Mouse (Mus musculus): ENCODE results near the gene Tmem150c. TPM values are rescaled to one million over a fixed set of nuclear protein-coding genes. Genes with fewer than 3 reads are reported as not detected.

The Tmem150c gene
- not detected in 2 replicates for polyA plus RNA-seq (2012)

- TF ChIP-seq TAL1 (IDR thresholded peaks at IDR 0.05; ENCODE audit: low read length), result no peak
- no peaks in the 10 kb centered on the region for H3K9me3 ChIP-seq (ENCODE audit: control insufficient read depth, low read length)
- H3K4me3 ChIP-seq (replicated peaks), result peak within 1 kb of the TSS; percentile 47
- peaks cover 50% of the 10 kb centered on the region for H3K27me3 ChIP-seq (ENCODE audit: control insufficient read depth)
- H3K4me1 ChIP-seq (ENCODE audit: control insufficient read depth), result no peaks in the 10 kb centered on the region
- H3K36me3 ChIP-seq (ENCODE audit: control insufficient read depth), result no peaks in the 10 kb centered on the region
Observed at GRCm38 (mm10) chr5:100159638-100159973, at the start of gene Tmem150c. Gene Tmem150c, minus strand, starts transcription at chr5:100159808.

GRCm38 (mm10) chr5:100209093-100209492, 49.5 kb upstream of the Tmem150c start:
- Histone ChIP-seq H3K4me3 (replicated peaks) (no peak overlapping the region), H3K36me3 (ENCODE audit: control insufficient read depth) (no peaks in the 10 kb centered on the region), H3K4me1 (ENCODE audit: control insufficient read depth) (no peaks in the 10 kb centered on the region; the same call in 1 of the 2 replicates), H3K9me3 (ENCODE audit: control insufficient read depth, low read length) (no peaks in the 10 kb centered on the region), H3K27me3 (ENCODE audit: control insufficient read depth) (no peaks in the 10 kb centered on the region)
- TF ChIP-seq GATA1 (IDR thresholded peaks at IDR 0.05; ENCODE audit: low read length) (no peak), TAL1 (IDR thresholded peaks at IDR 0.05; ENCODE audit: low read length) (no peak)

- Histone ChIP-seq H3K27me3 (ENCODE audit: control insufficient read depth) (no peaks in the 10 kb centered on the region), H3K9me3 (ENCODE audit: control insufficient read depth, low read length) (no peaks in the 10 kb centered on the region), H3K36me3 (ENCODE audit: control insufficient read depth) (no peaks in the 10 kb centered on the region), H3K4me3 (replicated peaks) (no peak overlapping the region), H3K4me1 (ENCODE audit: control insufficient read depth) (no peaks in the 10 kb centered on the region)
- TF ChIP-seq GATA1 (IDR thresholded peaks at IDR 0.05; ENCODE audit: low read length), result no peak
- no peak for TF ChIP-seq TAL1 (IDR thresholded peaks at IDR 0.05; ENCODE audit: low read length)
Observed at GRCm38 (mm10) chr5:100206675-100207074, 47.1 kb upstream of the Tmem150c start.

- H3K36me3 ChIP-seq (ENCODE audit: control insufficient read depth), result no peaks in the 10 kb centered on the region
- H3K4me3 ChIP-seq (replicated peaks), result no peak overlapping the region
- TF ChIP-seq GATA1 (IDR thresholded peaks at IDR 0.05; ENCODE audit: low read length) (no peak), TAL1 (IDR thresholded peaks at IDR 0.05; ENCODE audit: low read length) (no peak)
- no peaks in the 10 kb centered on the region for H3K4me1 ChIP-seq (ENCODE audit: control insufficient read depth)
- H3K9me3 ChIP-seq (ENCODE audit: control insufficient read depth, low read length), result no peaks in the 10 kb centered on the region
- no peaks in the 10 kb centered on the region for H3K27me3 ChIP-seq (ENCODE audit: control insufficient read depth)
Observed at GRCm38 (mm10) chr5:100205519-100206189, 46.0 kb upstream of the Tmem150c start.

- no peaks in the 10 kb centered on the region for H3K9me3 ChIP-seq (ENCODE audit: control insufficient read depth, low read length)
- H3K27me3 ChIP-seq (ENCODE audit: control insufficient read depth), result no peaks in the 10 kb centered on the region
- no peaks in the 10 kb centered on the region for H3K4me1 ChIP-seq (ENCODE audit: control insufficient read depth)
- TF ChIP-seq TAL1 (IDR thresholded peaks at IDR 0.05; ENCODE audit: low read length) (no peak), GATA1 (IDR thresholded peaks at IDR 0.05; ENCODE audit: low read length) (no peak)
- H3K36me3 ChIP-seq (ENCODE audit: control insufficient read depth), result no peaks in the 10 kb centered on the region
- H3K4me3 ChIP-seq (replicated peaks), result no peak overlapping the region
Observed at GRCm38 (mm10) chr5:100200805-100201204, 41.2 kb upstream of the Tmem150c start.

GRCm38 (mm10) chr5:100200296-100200695, 40.7 kb upstream of the Tmem150c start:
- Histone ChIP-seq H3K36me3 (ENCODE audit: control insufficient read depth) (no peaks in the 10 kb centered on the region), H3K27me3 (ENCODE audit: control insufficient read depth) (no peaks in the 10 kb centered on the region), H3K4me3 (replicated peaks) (no peak overlapping the region), H3K9me3 (ENCODE audit: control insufficient read depth, low read length) (no peaks in the 10 kb centered on the region), H3K4me1 (ENCODE audit: control insufficient read depth) (no peaks in the 10 kb centered on the region)
- TF ChIP-seq GATA1 (IDR thresholded peaks at IDR 0.05; ENCODE audit: low read length), result no peak
- TF ChIP-seq TAL1 (IDR thresholded peaks at IDR 0.05; ENCODE audit: low read length), result no peak

GRCm38 (mm10) chr5:100199092-100199853, 39.7 kb upstream of the Tmem150c start:
- no peak for TF ChIP-seq TAL1 (IDR thresholded peaks at IDR 0.05; ENCODE audit: low read length)
- TF ChIP-seq GATA1 (IDR thresholded peaks at IDR 0.05; ENCODE audit: low read length), result no peak
- H3K4me3 ChIP-seq (replicated peaks), result no peak overlapping the region
- no peaks in the 10 kb centered on the region for H3K27me3 ChIP-seq (ENCODE audit: control insufficient read depth)
- H3K9me3 ChIP-seq (ENCODE audit: control insufficient read depth, low read length), result no peaks in the 10 kb centered on the region
- H3K36me3 ChIP-seq (ENCODE audit: control insufficient read depth), result no peaks in the 10 kb centered on the region
- no peaks in the 10 kb centered on the region for H3K4me1 ChIP-seq (ENCODE audit: control insufficient read depth)

- Histone ChIP-seq H3K4me1 (ENCODE audit: control insufficient read depth) (no peaks in the 10 kb centered on the region), H3K36me3 (ENCODE audit: control insufficient read depth) (no peaks in the 10 kb centered on the region), H3K4me3 (replicated peaks) (no peak overlapping the region), H3K9me3 (ENCODE audit: control insufficient read depth, low read length) (no peaks in the 10 kb centered on the region), H3K27me3 (ENCODE audit: control insufficient read depth) (no peaks in the 10 kb centered on the region)
- TF ChIP-seq GATA1 (IDR thresholded peaks at IDR 0.05; ENCODE audit: low read length) (no peak), TAL1 (IDR thresholded peaks at IDR 0.05; ENCODE audit: low read length) (no peak)
Observed at GRCm38 (mm10) chr5:100197476-100197875, 37.9 kb upstream of the Tmem150c start.

- H3K27me3 ChIP-seq (ENCODE audit: control insufficient read depth), result no peaks in the 10 kb centered on the region
- H3K4me1 ChIP-seq (ENCODE audit: control insufficient read depth), result no peaks in the 10 kb centered on the region
- TF ChIP-seq TAL1 (IDR thresholded peaks at IDR 0.05; ENCODE audit: low read length) (no peak), GATA1 (IDR thresholded peaks at IDR 0.05; ENCODE audit: low read length) (no peak)
- H3K9me3 ChIP-seq (ENCODE audit: control insufficient read depth, low read length), result no peaks in the 10 kb centered on the region
- no peak overlapping the region for H3K4me3 ChIP-seq (replicated peaks)
- H3K36me3 ChIP-seq (ENCODE audit: control insufficient read depth), result no peaks in the 10 kb centered on the region
Observed at GRCm38 (mm10) chr5:100196854-100197431, 37.3 kb upstream of the Tmem150c start.
